Mouse (Mus musculus) megakaryocyte-erythroid progenitor cell, adult 5-6 weeks (primary cell): Measurements from ENCODE around the gene Tnfrsf21. TPM values are rescaled to one million over a fixed set of nuclear protein-coding genes. Genes with fewer than 3 reads are reported as not detected.

Experiments used
- ATAC-seq: replicated peaks from 2 replicates; pipeline ENCODE4 v1.8.0; 2016; ENCODE audit warnings: mild to moderate bottlenecking, inconsistent platforms; ENCODE audit not compliant: severe bottlenecking, poor library complexity, low FRiP score, low TSS enrichment
- total RNA-seq, 2 experiments: library from RNA; stranded (forward) in 1 of 2; stranded (reverse) in 1 of 2; fragments of 200-1000, 215-1000 nt in 1 of 2; fragments of >200 nt in 1 of 2; fragmentation: Nextera tagmentation in 1 of 2; gene quantifications; 2 replicates each; pipeline ENCODE4 v1.2.3; 2014 to 2017

Gene Tnfrsf21
- total RNA-seq (2014; fragmentation: Nextera tagmentation) (17.2 and 20.5 TPM in 2 replicates), total RNA-seq (2017) (19.2 and 23.6 TPM in 2 replicates)

- peak; percentile 96 for ATAC-seq
Measured at GRCm38 (mm10) chr17:43016371-43017331, at the start of gene Tnfrsf21. Gene Tnfrsf21, plus strand, starts transcription at chr17:43016555.

- ATAC-seq: no peak
Measured at GRCm38 (mm10) chr17:42968174-42968573, 48.2 kb upstream of the Tnfrsf21 start.

GRCm38 (mm10) chr17:42975312-42975996 lies 40.9 kb upstream of the Tnfrsf21 start:
- ATAC-seq: peak; percentile 70

- ATAC-seq: no peak
Measured at GRCm38 (mm10) chr17:42977766-42978165, 38.6 kb upstream of the Tnfrsf21 start.

- ATAC-seq: no peak
Measured at GRCm38 (mm10) chr17:42978345-42978744, 38.0 kb upstream of the Tnfrsf21 start.

GRCm38 (mm10) chr17:42981806-42982205 lies 34.5 kb upstream of the Tnfrsf21 start:
- no peak for ATAC-seq

GRCm38 (mm10) chr17:42982568-42982967 lies 33.8 kb upstream of the Tnfrsf21 start:
- no peak for ATAC-seq

GRCm38 (mm10) chr17:42985837-42986589 lies 30.3 kb upstream of the Tnfrsf21 start:
- ATAC-seq: peak; percentile 86

GRCm38 (mm10) chr17:42987692-42988091 lies 28.7 kb upstream of the Tnfrsf21 start:
- ATAC-seq: no peak

- no peak for ATAC-seq
Measured at GRCm38 (mm10) chr17:42989981-42990380, 26.4 kb upstream of the Tnfrsf21 start.

- ATAC-seq: no peak
Measured at GRCm38 (mm10) chr17:42991112-42991511, 25.2 kb upstream of the Tnfrsf21 start.

GRCm38 (mm10) chr17:42999446-42999977 lies 16.8 kb upstream of the Tnfrsf21 start:
- no peak for ATAC-seq

- ATAC-seq: no peak
Measured at GRCm38 (mm10) chr17:43000598-43000997, 15.8 kb upstream of the Tnfrsf21 start.

GRCm38 (mm10) chr17:43012718-43013117 lies 3.6 kb upstream of the Tnfrsf21 start:
- peak; percentile 43; the same call in 1 of the 2 replicates for ATAC-seq

GRCm38 (mm10) chr17:43017341-43018052 lies 1.1 kb downstream of the Tnfrsf21 start:
- peak; percentile 69 for ATAC-seq

GRCm38 (mm10) chr17:43018071-43018470 lies 1.7 kb downstream of the Tnfrsf21 start:
- no peak for ATAC-seq

GRCm38 (mm10) chr17:43019660-43020059 lies 3.3 kb downstream of the Tnfrsf21 start:
- no peak for ATAC-seq

- ATAC-seq: no peak
Measured at GRCm38 (mm10) chr17:43021017-43021416, 4.7 kb downstream of the Tnfrsf21 start.

GRCm38 (mm10) chr17:43022056-43022455 lies 5.7 kb downstream of the Tnfrsf21 start:
- ATAC-seq: no peak
